Mouse (Mus musculus) lung, postnatal 10 days (tissue): ENCODE results near the gene Gm6525.

ENCODE experiments used
- DNase-seq: peaks from one replicate; pipeline ENCODE4 v3.0.0; 2021

The Gm6525 gene

GRCm38 (mm10) chr3:84172406-84172805 lies 1.5 kb upstream of the Gm6525 start:
- no peak for DNase-seq

DNA sequence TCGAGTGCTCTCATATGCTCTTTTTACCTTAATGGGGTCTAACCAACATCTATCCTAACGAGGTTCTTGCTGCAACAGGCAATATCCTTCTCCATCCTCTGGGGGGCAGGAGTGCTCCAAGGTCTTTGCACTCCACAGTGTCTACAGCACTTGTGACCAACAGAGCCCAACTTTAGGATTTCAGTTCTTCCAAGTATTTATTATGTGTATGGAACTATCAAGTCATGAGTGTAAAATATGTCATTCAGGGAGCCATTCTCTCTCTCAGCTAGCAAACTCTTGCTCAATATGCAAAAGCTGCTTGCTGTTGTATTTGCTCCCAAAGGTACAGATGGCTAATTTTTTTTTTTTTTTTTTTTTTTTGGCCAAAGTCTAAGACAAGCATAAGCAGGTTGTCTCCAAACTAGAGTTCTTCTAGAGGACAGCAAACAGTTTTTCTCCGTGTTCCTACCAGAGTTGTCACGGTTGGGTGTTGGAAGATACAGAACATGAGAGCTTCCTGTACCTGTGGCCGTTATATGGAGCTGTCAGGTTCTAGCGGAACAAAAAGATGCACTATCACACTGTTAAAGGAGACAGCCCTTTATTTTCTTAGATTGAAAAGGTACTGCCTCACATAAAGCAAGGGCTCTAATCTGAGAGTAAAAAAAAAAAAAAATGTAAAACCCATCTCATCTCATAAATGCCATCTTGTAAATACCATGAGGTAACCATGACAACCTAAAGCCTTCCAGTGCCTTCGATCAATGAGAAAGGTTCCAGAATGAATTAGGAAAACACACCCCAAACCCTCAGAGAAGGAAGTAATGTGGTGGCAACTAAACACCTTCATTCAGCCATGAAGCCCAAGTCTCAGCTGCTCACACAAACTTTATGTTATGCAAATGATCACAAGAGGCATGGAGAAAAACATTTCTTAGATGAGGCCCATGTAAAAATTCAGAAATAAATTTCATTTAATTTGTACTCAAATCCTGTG lies 1.7 kb downstream of the Gm6525 start:
- peak; percentile 88 for DNase-seq

DNA sequence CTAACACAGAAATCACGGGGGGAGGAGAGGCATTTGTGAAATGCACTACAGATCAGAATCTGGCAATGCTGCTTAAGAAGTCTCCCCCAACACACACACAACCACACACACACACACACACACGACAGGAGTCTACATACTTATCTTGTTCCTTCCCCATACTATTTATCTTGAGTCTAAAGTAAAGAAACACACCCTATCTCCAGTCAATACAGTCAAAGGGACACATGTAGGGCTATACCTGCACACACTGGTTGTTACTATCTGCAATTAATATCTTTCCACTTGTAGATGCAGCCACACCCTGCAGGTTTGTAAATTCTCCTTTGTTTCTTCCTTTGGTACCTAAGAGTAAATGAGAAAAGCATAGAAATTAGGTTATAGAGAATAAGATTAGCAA lies 3.9 kb downstream of the Gm6525 start:
- no peak for DNase-seq

DNA sequence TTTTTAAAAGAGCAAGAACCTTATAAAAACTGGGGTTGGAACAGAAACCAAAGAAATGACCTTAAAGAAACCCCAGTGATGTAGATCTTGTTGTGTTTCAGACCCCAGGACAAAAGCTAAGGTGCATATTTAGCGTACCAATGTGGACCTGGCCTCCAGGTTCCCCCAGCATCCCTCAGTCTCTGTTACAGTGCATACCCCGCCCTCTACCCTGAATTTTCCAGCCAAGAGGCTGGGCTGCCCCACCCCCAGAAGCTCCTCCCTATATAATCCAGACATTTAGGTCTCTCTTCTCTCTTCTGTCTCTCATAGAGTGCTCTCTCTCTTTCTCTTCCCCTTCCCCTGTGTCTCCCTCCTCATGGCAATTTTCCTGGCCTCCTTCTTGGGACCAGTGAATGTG lies 6.4 kb downstream of the Gm6525 start:
- DNase-seq: no peak

DNA sequence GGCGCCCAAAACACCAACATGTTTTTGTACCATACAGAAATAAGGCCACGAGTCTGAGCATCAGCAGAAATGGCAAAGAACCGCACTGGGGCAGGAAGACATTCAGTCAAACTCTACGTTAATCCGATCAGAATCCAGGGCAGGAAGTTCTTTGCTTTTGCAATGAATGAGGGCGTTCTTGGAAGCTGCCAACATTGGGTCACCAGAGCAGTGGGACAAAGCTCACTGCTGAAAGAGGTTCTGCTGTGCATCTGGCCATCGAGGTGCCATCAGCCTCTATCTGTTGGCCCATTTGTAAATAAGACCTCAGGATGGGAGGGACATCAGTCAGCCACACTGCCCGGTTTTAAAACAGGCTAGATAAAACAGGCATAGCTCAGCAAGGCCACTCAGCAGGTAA lies 7.2 kb downstream of the Gm6525 start:
- no peak for DNase-seq

DNA sequence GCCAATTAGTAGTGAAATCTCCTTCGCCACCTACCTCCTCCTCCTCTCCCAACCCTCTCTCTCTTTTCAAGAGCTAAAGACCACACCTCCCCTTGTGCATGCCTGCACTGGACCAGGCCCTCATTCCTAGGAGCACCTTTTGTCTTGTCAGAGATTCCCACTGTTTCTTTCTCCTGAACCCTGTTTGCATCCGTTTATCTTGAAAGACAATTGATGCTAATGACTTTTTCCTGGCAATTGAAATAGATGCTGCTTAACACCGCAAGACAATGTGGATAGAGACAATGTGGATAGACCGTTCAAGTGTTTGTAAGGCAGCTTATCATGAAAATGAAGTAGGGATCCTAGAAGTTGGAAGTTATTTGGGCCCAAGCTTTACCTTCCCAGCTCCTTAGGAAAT lies 7.8 kb downstream of the Gm6525 start:
- no peak for DNase-seq

GRCm38 (mm10) chr3:84189629-84190173 lies 15.8 kb downstream of the Gm6525 start:
- DNase-seq: peak; percentile 17

GRCm38 (mm10) chr3:84190513-84191061 lies 16.7 kb downstream of the Gm6525 start:
- peak; percentile 19 for DNase-seq

DNA sequence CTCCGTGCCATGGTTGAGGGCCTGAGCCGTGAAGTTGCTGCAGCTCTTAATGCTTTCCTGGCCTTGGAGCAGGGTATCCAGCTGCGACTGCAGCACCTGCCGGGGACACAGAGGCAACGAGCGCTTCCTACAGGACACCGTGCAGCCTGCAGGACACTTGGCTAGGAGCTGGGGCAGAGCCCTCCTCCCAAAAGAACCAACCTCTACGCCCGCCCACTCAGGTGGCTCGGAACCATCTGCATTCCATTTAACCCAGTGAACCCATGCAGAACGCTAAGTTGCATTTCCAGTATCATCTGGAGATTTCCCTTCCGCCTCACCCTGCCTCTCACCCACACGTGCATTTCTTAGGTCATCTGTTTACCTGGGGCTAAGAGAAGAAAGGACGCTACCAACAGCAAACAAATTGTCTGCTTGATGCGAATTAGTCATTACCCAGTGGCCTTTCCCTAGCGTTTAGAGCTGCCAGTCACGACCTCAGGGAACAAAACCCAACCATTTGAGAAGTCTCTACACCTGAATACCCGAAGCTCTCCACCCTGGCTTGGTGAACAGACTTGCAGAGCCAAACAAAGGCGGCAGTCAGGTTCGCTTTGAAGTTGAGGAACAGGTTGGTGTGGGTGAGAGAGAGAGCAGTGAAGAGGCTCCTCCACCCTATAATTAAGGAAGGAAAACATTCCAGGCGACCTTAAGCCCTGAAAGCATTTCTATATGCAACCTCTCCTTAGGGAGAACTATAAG lies 17.4 kb downstream of the Gm6525 start:
- peak; percentile 40 for DNase-seq

GRCm38 (mm10) chr3:84193881-84194280 lies 20.0 kb downstream of the Gm6525 start:
- DNase-seq: no peak

DNA sequence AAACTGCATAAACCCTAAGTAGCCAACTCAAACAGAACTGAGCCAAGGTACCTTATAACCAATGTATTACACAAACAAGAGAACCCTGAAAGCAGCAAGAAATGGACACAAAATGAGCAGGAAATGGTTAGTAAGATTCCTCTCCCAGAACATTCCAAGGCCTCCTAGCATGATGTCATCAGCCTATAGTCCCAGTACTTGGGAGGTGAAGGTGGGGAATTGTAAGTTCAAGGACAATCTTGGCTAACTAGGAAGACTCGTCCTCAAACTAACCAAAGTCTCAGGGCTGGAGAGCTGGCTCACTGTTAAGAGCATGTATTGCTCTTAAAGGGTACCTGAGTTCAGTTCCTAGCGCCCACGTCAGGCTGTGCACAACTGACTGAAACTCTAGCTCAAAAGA lies 24.3 kb downstream of the Gm6525 start:
- DNase-seq: no peak

DNA sequence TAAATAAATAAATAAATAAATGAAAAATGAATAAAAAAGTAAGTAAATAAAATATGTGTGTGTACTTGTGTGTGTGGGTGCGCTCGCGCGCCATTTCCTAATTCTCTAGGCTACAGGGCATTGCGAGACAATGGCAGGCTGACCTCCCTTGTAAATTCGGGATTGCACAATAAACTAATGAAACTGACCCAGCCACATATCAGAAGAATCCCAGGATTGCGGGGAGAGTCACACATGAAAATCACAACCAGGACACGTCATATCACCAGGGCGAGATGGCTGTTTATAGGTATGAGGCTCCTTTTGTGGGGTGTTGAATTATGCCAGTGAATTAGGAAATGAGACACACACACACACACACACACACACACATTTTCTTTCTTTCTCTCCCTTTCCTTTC lies 25.6 kb downstream of the Gm6525 start:
- no peak for DNase-seq

DNA sequence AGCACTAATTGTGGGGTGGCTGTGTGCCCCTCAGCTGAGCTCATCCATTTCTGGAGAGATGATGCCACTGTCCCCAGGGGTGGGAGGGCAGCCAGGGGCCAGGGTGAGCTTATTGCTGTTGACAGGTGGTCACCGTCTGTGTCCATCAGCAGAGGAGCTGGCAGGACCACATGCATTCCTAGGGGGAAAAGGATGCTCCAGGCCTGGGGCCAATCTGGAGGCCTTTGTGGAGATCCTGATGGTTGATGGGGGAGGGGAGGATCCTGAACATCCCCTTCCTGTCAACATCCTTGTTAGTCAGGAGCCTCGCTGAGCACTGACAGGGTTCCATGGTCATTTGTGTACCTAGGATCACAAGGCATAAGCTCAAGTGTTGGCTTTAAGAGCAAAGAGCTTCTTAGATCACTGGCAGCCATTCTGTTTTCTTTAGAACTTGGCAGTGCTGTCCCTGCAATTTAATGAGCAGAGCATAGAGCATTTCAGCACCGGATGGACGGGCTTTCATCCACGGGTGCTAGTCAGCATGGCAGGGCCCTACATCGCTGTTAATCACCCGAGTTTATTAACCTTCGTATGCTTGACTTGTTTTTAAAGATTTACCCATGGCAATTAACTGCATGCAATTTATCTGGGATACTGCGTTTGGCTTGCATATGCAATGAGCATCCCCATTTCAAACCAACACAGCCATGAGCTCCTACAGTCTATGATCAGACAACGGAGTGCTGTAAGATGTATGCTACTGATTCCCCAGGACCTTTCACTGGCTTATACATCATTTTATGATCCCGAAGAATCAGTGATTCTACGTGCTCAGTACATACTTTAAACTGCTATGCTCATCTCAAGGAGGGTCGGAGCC lies 26.9 kb downstream of the Gm6525 start:
- no peak for DNase-seq

DNA sequence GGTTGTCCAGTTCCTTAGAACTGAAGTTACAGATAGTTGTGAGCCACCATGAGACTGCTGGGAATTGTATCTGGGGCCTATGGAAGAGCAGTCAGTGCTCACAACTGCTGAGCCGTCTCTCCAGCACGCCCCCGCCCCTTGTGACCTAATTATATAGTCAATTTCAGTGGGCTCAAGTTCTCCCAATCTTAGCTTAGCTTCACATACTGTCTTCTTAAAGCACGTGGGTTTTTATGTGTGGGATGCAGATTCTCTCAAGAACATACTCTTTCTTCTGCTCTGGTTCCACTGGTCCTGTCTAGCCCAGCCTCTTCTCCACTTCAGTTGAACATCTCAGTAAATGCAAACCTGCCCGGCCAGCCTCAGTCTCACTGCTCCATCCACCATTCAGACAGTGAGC lies 30.7 kb downstream of the Gm6525 start:
- DNase-seq: no peak

- no peak for DNase-seq
Measured at GRCm38 (mm10) chr3:84205650-84206049, 31.7 kb downstream of the Gm6525 start.

DNA sequence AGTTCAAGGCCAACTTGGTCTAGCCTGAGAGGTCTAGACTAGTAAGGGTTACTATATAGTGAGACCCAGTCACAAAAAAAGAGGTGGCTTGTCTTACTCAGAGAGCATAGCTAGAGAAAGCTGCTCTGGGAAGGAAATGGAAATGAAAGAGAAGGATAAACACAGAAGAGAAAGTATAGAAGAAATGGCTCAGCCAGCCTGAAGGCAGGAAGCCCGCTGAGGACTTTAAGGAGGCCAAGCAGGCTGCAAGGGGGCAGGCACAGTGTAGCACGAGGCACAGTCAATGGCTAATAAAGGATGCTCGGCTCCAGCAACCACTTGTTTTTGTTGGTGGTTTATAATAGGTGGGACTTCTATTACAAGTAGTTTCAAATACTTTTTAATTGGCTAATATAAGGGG lies 32.2 kb downstream of the Gm6525 start:
- DNase-seq: no peak

GRCm38 (mm10) chr3:84207366-84207765 lies 33.5 kb downstream of the Gm6525 start:
- DNase-seq: no peak

GRCm38 (mm10) chr3:84208475-84208874 lies 34.6 kb downstream of the Gm6525 start:
- DNase-seq: no peak

- no peak for DNase-seq
Measured at GRCm38 (mm10) chr3:84208917-84209513, 35.1 kb downstream of the Gm6525 start.

DNA sequence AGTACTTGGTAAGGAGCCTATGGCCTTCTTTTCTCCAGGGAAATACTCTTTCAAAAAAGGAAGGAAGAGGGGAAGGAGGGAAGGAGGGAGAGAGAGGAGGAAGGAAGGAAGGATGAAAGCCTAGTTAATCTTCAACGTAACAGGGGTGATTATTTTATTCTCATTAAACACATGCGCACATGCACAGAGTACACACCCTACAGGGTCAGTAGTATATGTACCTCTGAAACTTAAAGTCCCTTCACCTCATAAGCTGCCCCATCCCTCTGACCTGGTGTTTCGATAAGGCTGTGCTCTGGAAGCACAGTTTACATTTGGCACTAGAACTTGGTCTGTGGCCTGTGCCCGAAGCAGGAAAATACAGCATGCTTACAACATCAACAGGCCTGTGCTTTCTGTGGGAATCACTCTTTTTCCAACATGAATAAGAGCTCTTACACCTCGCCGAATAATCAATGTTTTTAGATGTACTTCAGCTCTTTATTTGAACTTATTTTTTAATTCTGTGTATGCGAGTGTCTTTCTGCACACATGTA lies 37.5 kb downstream of the Gm6525 start:
- no peak for DNase-seq

- no peak for DNase-seq
Measured at GRCm38 (mm10) chr3:84214501-84214900, 40.6 kb downstream of the Gm6525 start.

DNA sequence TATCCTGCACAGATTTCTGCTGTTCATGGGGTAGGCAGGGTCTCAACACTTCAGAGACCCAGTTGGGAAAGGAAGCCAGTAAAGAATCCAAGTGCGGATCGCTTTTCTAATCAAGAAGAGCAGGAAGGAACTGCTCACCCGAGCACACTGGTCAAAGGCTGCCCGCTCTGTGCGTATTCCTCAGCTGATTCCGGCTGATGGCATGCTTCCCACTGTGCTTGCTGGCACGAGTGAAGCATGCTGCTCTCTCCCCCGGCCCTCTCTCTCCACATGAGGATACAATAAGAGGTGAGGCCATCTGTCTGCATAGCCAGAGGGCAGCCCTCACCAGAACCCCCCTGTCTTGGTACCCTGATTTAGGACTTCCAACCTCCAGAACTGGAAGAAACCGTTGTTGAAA lies 41.3 kb downstream of the Gm6525 start:
- peak; percentile 41 for DNase-seq
